Mouse (Mus musculus) 3134 (cell line): Measurements from ENCODE around the gene Kxd1.
"Not testable (repeated sequence)": the region's sequence is repeated elsewhere in the genome, so short reads cannot be mapped to it uniquely, and the experiment has no call there.

Experiments
- DNase-seq: peaks from one replicate; pipeline ENCODE4 v3.0.0-alpha.2; 2011; ENCODE audit warnings: low spot score; ENCODE audit not compliant: insufficient read length; ENCODE audit errors: extremely low read depth

Gene Kxd1

GRCm38 (mm10) chr8:70519043-70519442 is 8.7 kb downstream of the Kxd1 start:
- no peak for DNase-seq

GRCm38 (mm10) chr8:70517940-70518643 is 9.7 kb downstream of the Kxd1 start:
- no peak for DNase-seq

DNA sequence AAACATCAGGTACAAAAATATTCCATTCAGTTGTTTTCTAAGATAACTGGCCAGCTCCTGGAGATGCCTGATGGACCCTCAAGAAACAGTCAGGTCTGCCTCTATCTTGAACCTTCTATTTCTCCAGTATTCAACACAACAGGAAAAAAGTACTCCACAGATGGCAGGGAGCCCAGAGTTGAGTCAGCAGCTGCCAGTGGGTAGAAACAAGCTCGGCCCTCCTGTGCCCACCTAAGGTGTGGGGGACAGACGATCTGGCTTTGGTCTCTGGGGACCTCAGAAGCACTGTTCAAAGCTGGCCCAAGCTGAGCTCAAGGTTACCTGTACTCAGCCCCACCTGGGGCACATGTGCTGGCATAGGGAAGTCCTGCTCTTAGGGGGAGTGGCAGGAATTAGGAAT is 14.3 kb downstream of the Kxd1 start:
- DNase-seq, result peak; percentile 76

DNA sequence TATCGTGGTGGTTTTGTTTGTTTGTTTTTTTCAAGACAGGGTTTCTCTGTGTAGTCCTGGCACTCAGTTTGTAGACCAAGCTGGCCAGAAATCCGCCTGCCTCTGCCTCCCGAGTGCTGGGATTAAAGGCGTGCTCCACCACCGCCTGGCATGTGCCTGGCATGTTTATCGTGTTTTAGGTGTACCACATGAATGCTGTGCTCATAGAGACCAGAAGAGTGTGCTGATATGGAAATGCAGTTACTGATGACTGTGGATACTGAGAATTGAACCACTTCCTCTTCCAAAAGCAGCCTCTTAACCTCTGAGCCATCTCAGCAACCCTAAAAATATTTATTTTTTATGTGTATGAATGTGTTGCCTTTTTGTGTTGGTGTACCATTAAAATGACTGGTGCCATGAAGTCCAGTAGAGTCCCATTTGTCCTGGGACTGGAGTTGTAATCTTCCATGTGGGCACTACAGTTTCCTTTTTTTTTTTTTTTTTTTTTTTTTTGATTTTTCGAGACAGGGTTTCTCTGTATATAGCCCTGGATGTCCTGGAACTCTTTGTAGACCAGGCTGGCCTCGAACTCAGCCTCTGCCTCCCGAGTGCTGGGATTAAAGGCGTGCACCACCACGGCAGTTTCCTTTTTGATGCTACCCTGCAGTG is 15.4 kb downstream of the Kxd1 start:
- DNase-seq, result no peak

- no peak for DNase-seq
Observed at GRCm38 (mm10) chr8:70511770-70512169, 16.0 kb downstream of the Kxd1 start.

DNA sequence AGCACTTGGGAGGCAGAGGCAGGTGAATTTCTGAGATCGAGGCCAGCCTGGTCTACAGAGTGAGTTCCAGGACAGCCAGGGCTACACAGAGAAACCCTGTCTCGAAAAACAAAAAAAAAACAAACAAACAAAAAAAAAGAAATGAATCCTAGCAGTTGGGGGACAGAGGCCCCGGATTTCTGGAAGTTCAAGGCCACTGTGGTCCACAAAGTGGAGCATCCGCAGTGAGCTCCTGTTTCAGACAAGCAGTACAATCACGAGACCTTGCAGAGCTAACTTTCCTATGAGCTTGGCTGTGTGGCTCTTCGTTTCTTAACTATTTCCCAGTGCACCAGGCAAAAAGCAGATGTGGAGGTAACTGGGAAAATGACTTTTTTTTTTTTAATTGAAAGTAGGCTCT is 16.6 kb downstream of the Kxd1 start:
- DNase-seq, result not testable (repeated sequence)

DNA sequence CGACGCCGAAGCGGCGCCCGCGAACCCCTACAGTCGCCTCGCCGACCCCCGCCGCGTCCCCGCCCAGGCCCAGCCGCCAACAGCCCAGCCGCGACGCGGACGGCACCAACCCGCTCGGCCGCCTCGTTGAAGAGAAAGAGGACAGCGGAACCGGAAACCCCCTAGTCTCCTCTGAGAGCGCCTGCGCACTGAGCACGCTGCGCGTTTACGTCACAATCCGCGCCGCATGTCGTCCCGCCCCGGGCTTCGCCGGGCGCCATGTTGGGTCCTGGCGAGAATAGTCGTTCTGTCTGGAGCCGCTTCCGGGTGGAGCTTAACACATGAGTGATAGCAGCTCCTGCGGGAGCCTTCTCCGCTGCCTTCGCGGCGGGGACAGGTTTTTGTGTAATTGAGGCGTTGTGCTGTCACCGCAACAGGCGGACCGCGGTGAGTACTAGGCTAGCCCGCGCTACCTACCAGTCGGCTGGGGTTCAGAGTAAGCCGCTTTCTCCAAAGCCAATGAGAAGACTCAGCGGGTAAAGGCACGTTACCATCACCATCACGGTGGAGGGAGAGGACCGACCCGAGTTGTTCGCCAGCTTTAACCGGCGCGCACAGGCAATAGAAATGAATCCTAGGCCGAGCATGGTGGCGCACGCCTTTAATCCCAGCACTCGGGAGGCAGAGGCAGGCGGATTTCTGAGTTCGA is 17.4 kb downstream of the Kxd1 start, which contains the start of gene Uba52:
TSS of gene Uba52 (minus strand) at position 574 of the 688 bp plus-strand sequence.
- DNase-seq, result peak; percentile 98

- no peak for DNase-seq
Observed at GRCm38 (mm10) chr8:70509281-70509952, 18.3 kb downstream of the Kxd1 start.

GRCm38 (mm10) chr8:70507027-70507393 is 20.7 kb downstream of the Kxd1 start:
- no peak for DNase-seq

DNA sequence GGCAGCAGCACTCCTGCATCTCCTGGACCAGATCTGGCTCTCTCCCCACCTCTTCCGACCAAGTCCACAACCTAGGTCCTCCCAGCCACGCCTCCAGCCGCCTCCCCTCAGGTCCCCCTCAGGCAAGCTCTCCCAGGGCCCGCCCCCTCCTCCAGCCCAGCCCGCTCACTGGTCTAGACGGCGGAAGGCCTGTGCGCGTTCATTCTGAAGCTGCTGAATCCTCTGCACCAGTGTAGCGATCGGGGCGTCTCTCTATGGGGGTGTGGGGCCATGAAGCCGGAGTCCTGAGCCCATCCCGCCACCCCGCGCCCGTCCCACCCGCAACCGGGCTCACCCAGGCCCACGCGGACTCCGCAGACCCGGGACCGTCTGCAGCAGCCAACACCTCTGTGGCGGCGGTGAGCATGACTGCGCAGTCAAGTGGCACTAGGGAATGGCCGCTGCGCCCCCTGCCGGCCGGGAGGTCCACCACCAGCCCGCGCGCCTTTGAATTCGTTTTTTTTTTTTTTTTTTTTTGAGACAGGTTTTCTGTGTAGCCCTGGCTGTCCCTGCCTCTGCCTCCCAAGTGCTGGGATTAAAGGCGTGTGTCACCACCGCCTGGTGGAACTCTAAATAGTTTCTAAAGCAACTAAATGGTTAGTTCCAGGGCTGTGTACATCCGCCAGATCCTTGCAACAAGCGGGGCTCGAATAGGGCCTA is 21.3 kb downstream of the Kxd1 start, which contains the start of gene Rex1bd:
TSS of gene Rex1bd (minus strand) at position 425 of the 699 bp plus-strand sequence.
- DNase-seq, result peak; percentile 97

GRCm38 (mm10) chr8:70505698-70506327 is 21.9 kb downstream of the Kxd1 start:
- DNase-seq, result no peak

- DNase-seq, result no peak
Observed at GRCm38 (mm10) chr8:70504851-70505250, 22.9 kb downstream of the Kxd1 start.

GRCm38 (mm10) chr8:70504291-70504716 is 23.5 kb downstream of the Kxd1 start:
- peak; percentile 93 for DNase-seq

DNA sequence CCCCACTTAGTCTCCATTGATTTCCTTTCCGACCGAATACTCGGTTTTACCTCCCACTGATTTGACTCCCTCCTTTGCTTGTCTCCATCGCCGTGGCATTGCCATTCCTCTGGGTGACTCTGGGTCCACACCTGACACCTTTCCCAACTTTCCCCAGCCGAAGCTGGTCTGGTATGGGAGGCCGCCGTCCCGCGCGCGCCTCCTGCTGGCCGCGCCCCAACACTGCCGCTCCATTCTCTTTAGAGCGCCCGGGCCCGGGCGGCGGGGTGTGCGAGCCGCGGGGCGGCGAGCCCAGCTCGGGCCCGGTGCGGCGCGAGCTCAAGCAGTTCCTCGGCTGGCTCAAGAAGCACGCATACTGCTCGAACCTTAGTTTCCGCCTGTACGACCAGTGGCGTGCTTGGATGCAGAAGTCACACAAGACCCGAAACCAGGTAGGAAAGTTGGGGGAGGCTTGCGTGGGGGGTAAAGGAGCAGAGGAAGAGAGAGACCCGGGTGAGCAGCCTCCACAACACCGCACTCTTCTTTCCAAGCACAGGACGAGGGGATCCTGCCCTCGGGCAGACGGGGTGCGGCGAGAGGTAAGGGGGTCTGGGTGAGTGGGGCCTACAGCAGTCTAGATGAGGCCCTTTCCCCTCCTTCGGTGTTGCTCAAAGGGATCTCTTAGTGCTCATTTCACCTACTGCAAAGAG is 24.6 kb downstream of the Kxd1 start:
- DNase-seq, result peak; percentile 74

DNA sequence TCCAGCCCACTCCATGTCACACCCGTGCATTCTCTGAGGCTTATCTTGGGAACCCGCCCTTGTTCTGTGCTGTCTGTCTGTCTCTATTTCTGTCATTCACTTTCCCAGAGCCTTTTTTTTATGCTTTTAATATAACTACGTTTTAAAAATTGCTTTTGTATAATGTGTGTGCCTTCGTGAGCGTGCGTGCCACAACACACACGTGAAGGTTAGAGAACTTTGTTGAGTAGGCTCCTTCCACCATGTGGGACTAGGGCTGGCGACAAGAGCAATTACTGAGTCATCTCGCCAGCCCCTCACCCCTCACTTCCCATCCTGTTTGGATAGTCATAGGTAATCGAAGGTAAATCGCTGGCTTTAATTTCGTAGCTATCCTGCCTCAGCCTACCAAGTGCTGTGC is 25.2 kb downstream of the Kxd1 start:
- no peak for DNase-seq

DNA sequence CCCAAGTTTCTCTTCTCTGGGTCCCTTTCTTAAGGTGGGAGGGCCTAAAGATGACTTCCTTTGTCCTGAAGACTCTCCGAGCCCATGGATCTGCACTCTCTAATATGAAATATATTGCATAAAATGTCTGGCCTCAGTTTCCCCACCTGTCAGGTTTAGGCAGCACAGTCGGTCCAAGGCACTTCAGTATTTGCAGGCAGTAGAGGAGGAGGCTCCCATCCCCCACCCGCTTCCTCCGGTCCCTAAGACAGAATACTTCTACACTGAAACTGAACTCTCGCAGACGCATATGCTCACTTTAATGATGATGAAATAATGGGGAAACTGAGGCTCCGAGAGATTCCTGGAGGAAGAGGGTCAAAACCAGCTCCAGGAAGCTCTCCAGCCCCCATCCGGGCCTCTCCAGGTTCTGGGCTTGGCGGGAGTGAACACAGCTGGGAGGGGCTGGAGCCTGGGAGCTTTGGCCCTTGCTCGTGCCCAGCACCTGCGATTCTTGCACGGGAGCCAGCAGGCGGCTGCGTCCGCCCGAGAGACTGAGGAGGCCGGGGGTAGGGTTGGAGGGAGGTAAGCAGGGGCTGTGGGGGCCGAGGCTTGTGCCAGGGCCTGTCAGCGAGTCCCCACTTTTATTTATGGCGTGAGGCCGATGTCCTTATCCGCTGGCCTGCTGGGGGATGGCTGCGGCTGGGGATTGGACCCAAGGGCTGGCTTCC is 25.8 kb downstream of the Kxd1 start:
- DNase-seq, result no peak

- DNase-seq, result no peak
Observed at GRCm38 (mm10) chr8:70500386-70501301, 27.1 kb downstream of the Kxd1 start.

- no peak for DNase-seq
Observed at GRCm38 (mm10) chr8:70495771-70496062, 32.0 kb downstream of the Kxd1 start.
